ENCODE assay signal across 28 mouse cellular contexts in the genomic region with DNA sequence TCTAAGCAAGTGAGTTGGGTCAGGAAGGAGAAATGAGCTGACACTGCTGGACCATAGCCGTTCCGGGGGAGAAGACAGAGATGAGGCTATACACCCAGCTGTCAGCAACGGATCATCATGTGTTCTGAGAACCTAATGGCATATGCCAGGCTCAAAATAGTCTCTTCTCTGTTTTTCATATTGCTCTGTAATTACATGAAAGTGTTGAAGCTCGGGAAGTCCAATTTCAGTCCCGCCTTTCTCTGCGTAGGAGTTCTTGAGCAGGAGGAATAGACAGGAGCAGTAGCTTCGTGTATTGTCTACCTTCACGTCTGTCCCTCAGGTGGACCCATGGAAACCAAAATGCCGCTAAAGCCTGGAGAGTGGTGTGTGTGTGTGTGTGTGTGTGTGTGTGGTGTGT. TPM values are rescaled to one million over a fixed set of nuclear protein-coding genes. Genes with fewer than 3 reads are reported as not detected.
DNase-seq lines count a peak whose midpoint lies in the region; ATAC-seq and TF ChIP-seq lines count a peak whose summit lies in the region.
"Had no signal": no experiment of that assay in that cellular context is flagged by ENCODE, and none has a peak within 500 bp of the region (broad histone marks: within the 10 kb centered on the region; RNA-seq: fewer than 3 reads in every experiment).

No protein-coding gene starts in this region.

- H3K9me3 ChIP-seq in embryonic facial prominence, embryonic 14.5 days (ENCODE audit: control insufficient read depth, low read length), result no peaks in the 10 kb centered on the region
- H3K9me3 ChIP-seq in embryonic facial prominence, embryonic 10.5 days, result no peaks in the 10 kb centered on the region
- no peaks in the 10 kb centered on the region for H3K9me3 ChIP-seq in intestine, postnatal 0 days (ENCODE audit: control insufficient read depth)
- H3K9me3 ChIP-seq: forebrain, embryonic 13.5 days; heart, embryonic 10.5 days; heart, embryonic 15.5 days; kidney, embryonic 15.5 days; liver, embryonic 12.5 days; midbrain, embryonic 12.5 days; neural tube, embryonic 13.5 days had no signal

- H3K4me3 ChIP-seq in embryonic facial prominence, embryonic 14.5 days (ENCODE audit: low read depth, low read length), result no peak overlapping the region
- H3K4me3 ChIP-seq in embryonic facial prominence, embryonic 10.5 days, result no peak overlapping the region
- H3K4me3 ChIP-seq in intestine, postnatal 0 days (ENCODE audit: low read depth, low read length), result no peak overlapping the region
- H3K4me3 ChIP-seq: forebrain, embryonic 13.5 days; heart, embryonic 10.5 days; heart, embryonic 15.5 days; kidney, embryonic 15.5 days; liver, embryonic 12.5 days; midbrain, embryonic 12.5 days; neural tube, embryonic 13.5 days had no signal

- no peaks in the 10 kb centered on the region for H3K27me3 ChIP-seq in embryonic facial prominence, embryonic 14.5 days (replicated peaks; ENCODE audit: control insufficient read depth, insufficient read depth, low read length)
- no peaks in the 10 kb centered on the region for H3K27me3 ChIP-seq in embryonic facial prominence, embryonic 10.5 days (replicated peaks; ENCODE audit: low read depth, poor library complexity, severe bottlenecking)
- no peaks in the 10 kb centered on the region for H3K27me3 ChIP-seq in intestine, postnatal 0 days (replicated peaks; ENCODE audit: control insufficient read depth, insufficient read depth, low read length)
- H3K27me3 ChIP-seq: CH12.LX; forebrain, embryonic 13.5 days; heart, embryonic 15.5 days; kidney, embryonic 15.5 days; liver, embryonic 12.5 days; midbrain, embryonic 12.5 days; neural tube, embryonic 13.5 days had no signal

- no peak overlapping the region for H3K9ac ChIP-seq in embryonic facial prominence, embryonic 14.5 days (ENCODE audit: low read depth, low read length)
- H3K9ac ChIP-seq in intestine, postnatal 0 days (ENCODE audit: low read depth, low read length), result no peak overlapping the region
- H3K9ac ChIP-seq: forebrain, embryonic 13.5 days; heart, embryonic 15.5 days; hindbrain, embryonic 14.5 days; kidney, embryonic 15.5 days; liver, embryonic 12.5 days; liver, postnatal 0 days; midbrain, embryonic 12.5 days; neural tube, embryonic 13.5 days had no signal

- ATAC-seq in embryonic facial prominence, embryonic 14.5 days (ENCODE audit: low read depth), result no peak
- ATAC-seq in intestine, postnatal 0 days, result no peak
- ATAC-seq: activated CD4-positive, CD25-positive, alpha-beta regulatory T cell, adult 4 months; forebrain, embryonic 13.5 days; liver, embryonic 12.5 days; liver, postnatal 0 days had no signal

- TF ChIP-seq CTCF in intestine, postnatal 0 days (IDR thresholded peaks at IDR 0.05; ENCODE audit: low read depth), result no peak

- no peak overlapping the region for H3K27ac ChIP-seq in embryonic facial prominence, embryonic 14.5 days (replicated peaks; ENCODE audit: low read depth, low read length)
- no peak overlapping the region for H3K27ac ChIP-seq in embryonic facial prominence, embryonic 10.5 days (replicated peaks)
- H3K27ac ChIP-seq in intestine, postnatal 0 days (ENCODE audit: low read depth, low read length), result no peak overlapping the region
- H3K27ac ChIP-seq: forebrain, embryonic 13.5 days; heart, embryonic 15.5 days; hindbrain, embryonic 14.5 days; kidney, embryonic 15.5 days; liver, embryonic 12.5 days; midbrain, embryonic 12.5 days; neural tube, embryonic 13.5 days had no signal

- peak; percentile 30 for DNase-seq in embryonic facial prominence, embryonic 14.5 days (ENCODE audit: low spot score)
- DNase-seq in embryonic facial prominence, embryonic 10.5 days (ENCODE audit: low spot score), result no peak
- DNase-seq in layer of hippocampus, adult 11-12 months (ENCODE audit: low spot score), result peak; percentile 31
- DNase-seq in layer of hippocampus, postnatal 10 days (ENCODE audit: low spot score in 2 of 2), result no peak
- DNase-seq in right cerebral cortex, adult 2 months (ENCODE audit: low spot score in 2 of 2), result peak; percentile 25 to 33
- DNase-seq in right cerebral cortex, adult 18-20 months, result no peak
- DNase-seq in kidney, adult 8-10 months, result no peak
- DNase-seq: adrenal gland, postnatal 10 days; cerebellum, adult 11-12 months; cerebellum, postnatal 10 days; gastrocnemius, postnatal 10 days; heart, postnatal 36 days; kidney, adult 11 months; kidney, postnatal 25 days; liver, postnatal 0 days; lung, postnatal 36 days; right cerebral cortex, postnatal 14 days had no signal

- H3K4me2 ChIP-seq in embryonic facial prominence, embryonic 14.5 days (ENCODE audit: low read depth, low read length), result no peak overlapping the region
- no peak overlapping the region for H3K4me2 ChIP-seq in intestine, postnatal 0 days (replicated peaks; ENCODE audit: low read depth)
- H3K4me2 ChIP-seq: forebrain, embryonic 13.5 days; heart, embryonic 15.5 days; hindbrain, embryonic 14.5 days; kidney, embryonic 15.5 days; liver, embryonic 12.5 days; midbrain, embryonic 12.5 days; neural tube, embryonic 13.5 days had no signal

- WGBS in embryonic facial prominence, embryonic 14.5 days, result 78% methylated on average over 9 of the region's 9 CpGs
- 92% methylated on average over 9 of the region's 9 CpGs for WGBS in embryonic facial prominence, embryonic 10.5 days
- 89% methylated on average over 9 of the region's 9 CpGs for WGBS in intestine, postnatal 0 days

- H3K4me1 ChIP-seq in embryonic facial prominence, embryonic 14.5 days (ENCODE audit: control insufficient read depth, insufficient read depth, low read length), result peaks cover 33% of the 10 kb centered on the region
- peaks cover 10% of the 10 kb centered on the region; the same call in 1 of the 2 replicates for H3K4me1 ChIP-seq in embryonic facial prominence, embryonic 10.5 days
- H3K4me1 ChIP-seq in intestine, postnatal 0 days (replicated peaks; ENCODE audit: control insufficient read depth, insufficient read depth, low read length), result no peaks in the 10 kb centered on the region
- H3K4me1 ChIP-seq: forebrain, embryonic 13.5 days; liver, embryonic 12.5 days; midbrain, embryonic 12.5 days; neural tube, embryonic 13.5 days had no signal

- H3K36me3 ChIP-seq in embryonic facial prominence, embryonic 14.5 days (ENCODE audit: control insufficient read depth, insufficient read depth, low read length), result no peaks in the 10 kb centered on the region
- H3K36me3 ChIP-seq in embryonic facial prominence, embryonic 10.5 days (replicated peaks), result no peaks in the 10 kb centered on the region
- no peaks in the 10 kb centered on the region for H3K36me3 ChIP-seq in intestine, postnatal 0 days (ENCODE audit: control insufficient read depth, insufficient read depth)
- H3K36me3 ChIP-seq: heart, embryonic 10.5 days; heart, embryonic 15.5 days; kidney, embryonic 15.5 days; liver, embryonic 12.5 days; midbrain, embryonic 12.5 days; neural tube, embryonic 13.5 days had no signal

RNA-seq across cellular contexts. Expression of a gene that starts 37.2 kb away (rescaled TPM):
- polyA plus RNA-seq in embryonic facial prominence, embryonic 14.5 days (2014; fragmentation: Nextera tagmentation; extraction: Ambion mirVana), result 91.8 and 103 TPM in 2 replicates
- 90.5 and 91.7 TPM in 2 replicates for polyA plus RNA-seq in embryonic facial prominence, embryonic 10.5 days (2016; fragmentation: Nextera tagmentation; extraction: Ambion mirVana)
- total RNA-seq in layer of hippocampus, postnatal 10 days (2021), result 10 to 100 TPM; 62.4 to 64.4 TPM
- 25.3 and 27.0 TPM in 2 replicates for polyA plus RNA-seq in intestine, postnatal 0 days (2015; fragmentation: Nextera tagmentation; extraction: Ambion mirVana)

Comparison
In these comparisons a context has a peak if more than half of its experiments do, and no peak if none do; other contexts are left out.
1. DNase-seq: peak in embryonic facial prominence, embryonic 14.5 days (single experiment), layer of hippocampus, adult 11-12 months (single experiment) and right cerebral cortex, adult 2 months (2 of 2); none in embryonic facial prominence, embryonic 10.5 days (single experiment), layer of hippocampus, postnatal 10 days (0 of 2), right cerebral cortex, adult 18-20 months (single experiment) and kidney, adult 8-10 months (0 of 2).